Mouse (Mus musculus) megakaryocyte, embryonic 14.5 days (primary cell): Measurements from ENCODE around the gene Rnf152. TPM values are rescaled to one million over a fixed set of nuclear protein-coding genes. Genes with fewer than 3 reads are reported as not detected.

Source experiments
- H3K27me3 ChIP-seq: replicated peaks from 2 replicates; pipeline ENCODE3; 2012; ENCODE audit warnings: inconsistent platforms
- H3K36me3 ChIP-seq: replicated peaks from 2 replicates; pipeline ENCODE3; 2012; ENCODE audit warnings: low read length, inconsistent platforms, mixed read lengths
- H3K4me1 ChIP-seq: 2 replicates; pipeline ENCODE4 v1.6.1; 2012; ENCODE audit warnings: inconsistent platforms
- H3K4me3 ChIP-seq: replicated peaks from 2 replicates; pipeline ENCODE3; 2012; ENCODE audit warnings: moderate library complexity, mild to moderate bottlenecking, inconsistent platforms
- H3K9me3 ChIP-seq: 2 replicates; pipeline ENCODE4 v1.6.1; 2012; ENCODE audit warnings: inconsistent platforms
- FLI1 ChIP-seq: IDR thresholded peaks from 2 replicates; pipeline ENCODE4 v1.6.1; 2012; ENCODE audit warnings: low read length, inconsistent platforms, mixed read lengths
- GATA1 ChIP-seq: IDR thresholded peaks from 3 replicates; pipeline ENCODE4 v1.6.1; 2012; ENCODE audit warnings: mixed read lengths, low read length, inconsistent platforms, borderline replicate concordance
- polyA plus RNA-seq: library from polyadenylated mRNA; stranded (reverse); fragments of >175 nt; gene quantifications from 2 replicates; pipeline ENCODE4 v1.2.3, GENCODE M21; 2012; ENCODE audit warnings: low replicate concordance; ENCODE audit not compliant: insufficient read depth

Rnf152 gene
- polyA plus RNA-seq, 1 experiment, result not detected

DNA sequence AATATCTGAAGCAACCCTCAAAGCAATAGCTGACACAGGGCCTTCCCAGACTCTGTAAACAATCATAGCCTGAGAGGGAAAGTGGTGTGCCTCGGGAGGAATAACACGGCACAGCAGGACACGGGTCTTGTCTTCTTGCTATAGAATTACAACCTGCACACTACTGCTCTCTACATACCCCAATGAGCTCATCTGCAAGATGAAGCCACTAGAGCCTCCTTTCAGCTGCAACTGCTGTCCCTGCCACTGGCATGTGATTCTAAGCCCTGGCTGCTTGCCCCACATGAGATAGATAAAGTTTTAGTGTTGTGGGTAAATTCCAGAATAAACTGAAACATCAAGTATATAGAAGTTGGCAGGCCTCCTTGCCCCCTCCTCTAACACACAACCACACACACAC, 75.2 kb downstream of the Rnf152 start:
- H3K9me3 ChIP-seq, result peaks cover 7% of the 10 kb centered on the region
- no peak overlapping the region for H3K4me3 ChIP-seq
- no peak for TF ChIP-seq FLI1
- no peak for TF ChIP-seq GATA1
- no peaks in the 10 kb centered on the region for H3K27me3 ChIP-seq
- H3K36me3 ChIP-seq, result no peaks in the 10 kb centered on the region
- H3K4me1 ChIP-seq, result no peaks in the 10 kb centered on the region

DNA sequence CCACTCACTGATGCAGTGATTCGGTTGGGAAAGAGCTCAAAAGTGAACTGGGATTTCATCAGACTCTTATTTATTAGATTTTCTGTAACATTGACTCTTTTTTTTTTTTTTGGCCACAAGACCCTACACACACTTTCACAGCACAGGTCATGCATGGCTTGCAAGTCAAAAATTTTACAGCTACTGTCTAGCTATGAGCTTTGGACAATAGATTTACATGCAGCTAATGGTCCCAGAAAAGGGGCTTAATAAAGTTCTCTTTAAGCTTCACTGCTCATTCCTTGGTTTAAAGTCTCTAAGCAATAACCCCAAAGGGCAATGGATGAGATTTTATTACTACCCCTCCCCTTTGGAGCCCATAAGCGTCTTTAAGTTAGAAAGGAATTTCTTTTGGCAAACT, 76.3 kb downstream of the Rnf152 start:
- Histone ChIP-seq H3K36me3 (no peaks in the 10 kb centered on the region), H3K4me1 (no peaks in the 10 kb centered on the region), H3K4me3 (no peak overlapping the region), H3K27me3 (no peaks in the 10 kb centered on the region), H3K9me3 (peaks cover 7% of the 10 kb centered on the region)
- no peak for TF ChIP-seq FLI1
- no peak for TF ChIP-seq GATA1

DNA sequence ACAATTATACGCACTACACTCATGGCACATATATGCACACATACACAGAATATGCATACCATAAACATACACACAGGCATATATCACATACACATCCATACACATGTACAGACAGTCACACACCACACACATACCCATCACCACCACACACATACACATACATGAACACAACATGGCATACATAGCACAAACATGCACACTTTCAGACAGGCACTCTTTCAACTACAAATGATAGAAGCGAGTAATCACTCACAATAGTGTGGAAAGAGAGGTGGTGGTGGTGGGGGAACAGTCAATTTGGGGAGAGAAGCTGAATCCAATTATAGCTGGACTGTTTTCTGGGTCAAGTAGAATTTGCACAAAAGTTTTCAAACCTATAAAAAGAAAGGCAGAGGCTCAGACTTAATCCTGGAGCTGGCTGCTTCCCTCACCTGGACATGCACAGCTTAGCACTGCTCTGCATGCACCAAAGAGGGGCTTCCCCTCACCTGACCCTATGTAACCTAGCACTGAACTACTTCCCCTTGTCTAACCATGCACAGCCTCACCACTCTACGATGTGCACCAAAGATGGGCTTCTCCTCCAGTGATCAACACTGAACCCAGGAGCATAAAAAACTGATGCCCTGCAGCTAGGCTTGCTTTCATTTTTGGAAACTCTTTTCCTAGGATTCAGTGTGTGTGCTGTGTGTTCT, 81.9 kb downstream of the Rnf152 start:
- no peaks in the 10 kb centered on the region for H3K27me3 ChIP-seq
- H3K4me1 ChIP-seq, result no peaks in the 10 kb centered on the region
- no peaks in the 10 kb centered on the region; the same call in 1 of the 2 replicates for H3K9me3 ChIP-seq
- no peaks in the 10 kb centered on the region for H3K36me3 ChIP-seq
- TF ChIP-seq FLI1 (no peak), GATA1 (no peak)
- no peak overlapping the region for H3K4me3 ChIP-seq

DNA sequence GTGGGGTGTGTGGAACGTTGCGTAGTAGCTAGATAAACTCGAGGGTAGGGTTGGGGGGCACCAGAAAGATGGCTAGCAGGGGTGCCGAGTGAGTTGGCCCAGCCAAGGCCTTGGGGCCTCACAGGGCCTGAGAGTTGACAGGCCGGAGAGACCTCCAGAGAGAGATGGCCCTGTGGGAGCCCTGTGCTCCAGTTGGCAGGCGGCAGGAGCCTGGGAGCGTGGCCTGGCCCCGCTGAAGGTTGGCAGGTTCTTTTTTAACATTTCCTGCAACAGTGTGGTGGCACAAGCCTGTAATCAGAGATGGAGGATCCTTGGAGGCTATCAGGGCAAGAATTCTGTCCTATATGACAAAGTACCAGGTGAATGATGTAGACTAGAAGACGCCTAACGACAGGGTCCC, 85.4 kb downstream of the Rnf152 start:
- no peak for TF ChIP-seq GATA1
- no peak for TF ChIP-seq FLI1
- Histone ChIP-seq H3K4me3 (no peak overlapping the region), H3K9me3 (no peaks in the 10 kb centered on the region; the same call in 1 of the 2 replicates), H3K36me3 (no peaks in the 10 kb centered on the region), H3K27me3 (no peaks in the 10 kb centered on the region), H3K4me1 (no peaks in the 10 kb centered on the region)

DNA sequence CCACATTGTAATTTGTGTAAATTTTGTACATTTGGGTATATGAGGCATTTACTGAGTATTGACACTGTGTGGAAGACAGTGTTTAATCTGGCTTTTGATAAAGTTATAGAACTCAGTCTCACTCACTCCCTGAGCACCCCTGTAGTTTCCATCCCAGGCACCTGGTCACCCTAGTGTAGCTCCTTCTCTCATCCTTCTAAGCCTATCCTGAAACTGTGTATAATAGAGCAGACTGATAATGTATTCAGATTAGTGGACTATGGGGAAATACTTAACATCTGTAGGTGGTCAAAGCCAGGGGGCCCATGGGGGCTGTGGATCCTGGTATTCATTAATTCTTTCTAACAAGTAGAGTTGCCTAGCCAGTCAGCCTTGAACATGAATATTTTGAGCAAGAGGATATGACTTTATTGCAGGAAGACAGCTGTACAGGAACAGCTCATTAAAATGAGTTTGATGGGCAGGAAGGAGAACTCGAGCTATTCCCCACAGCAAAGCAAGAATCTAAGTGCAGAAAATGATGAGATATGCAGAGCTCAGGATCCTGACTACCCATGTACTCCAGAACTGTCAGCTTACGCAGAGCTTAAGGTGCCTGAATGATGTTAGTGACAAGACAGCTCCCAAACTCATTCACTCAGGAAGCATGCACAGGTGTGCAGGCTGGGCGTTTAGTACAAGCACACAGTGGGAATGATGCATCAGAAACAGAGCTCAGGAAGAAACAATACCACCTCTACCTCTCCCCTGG, 93.1 kb downstream of the Rnf152 start:
- no peaks in the 10 kb centered on the region for H3K9me3 ChIP-seq
- TF ChIP-seq GATA1, result no peak
- TF ChIP-seq FLI1, result no peak

DNA sequence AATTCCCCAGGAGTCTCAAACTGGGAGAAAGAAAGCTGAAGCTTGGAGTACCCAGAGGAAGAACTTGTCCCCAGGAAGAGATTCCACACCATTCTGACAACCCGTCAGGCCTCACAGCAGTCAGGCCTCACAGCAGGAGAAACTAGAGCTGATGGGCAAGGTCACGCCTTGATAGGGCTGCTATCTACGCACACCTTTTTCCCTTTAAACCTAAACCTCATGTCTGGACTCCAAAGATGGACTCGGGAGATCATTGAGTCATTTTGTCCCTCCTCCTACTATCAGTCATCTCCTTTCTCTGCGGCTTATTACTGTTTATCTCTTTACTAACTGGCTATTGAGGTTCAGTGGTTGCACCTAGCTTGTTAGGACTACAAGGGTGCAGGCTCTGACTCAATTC, 96.3 kb downstream of the Rnf152 start:
- H3K36me3 ChIP-seq, result no peaks in the 10 kb centered on the region
- no peak overlapping the region for H3K4me3 ChIP-seq
- no peaks in the 10 kb centered on the region for H3K4me1 ChIP-seq
- TF ChIP-seq FLI1 (no peak), GATA1 (no peak)
- no peaks in the 10 kb centered on the region for H3K27me3 ChIP-seq
- no peaks in the 10 kb centered on the region for H3K9me3 ChIP-seq

More for the DNA sequence above, 93.1 kb downstream of the Rnf152 start:
- Histone ChIP-seq H3K36me3 (no peaks in the 10 kb centered on the region), H3K27me3 (no peaks in the 10 kb centered on the region), H3K4me3 (no peak overlapping the region), H3K4me1 (no peaks in the 10 kb centered on the region)

DNA sequence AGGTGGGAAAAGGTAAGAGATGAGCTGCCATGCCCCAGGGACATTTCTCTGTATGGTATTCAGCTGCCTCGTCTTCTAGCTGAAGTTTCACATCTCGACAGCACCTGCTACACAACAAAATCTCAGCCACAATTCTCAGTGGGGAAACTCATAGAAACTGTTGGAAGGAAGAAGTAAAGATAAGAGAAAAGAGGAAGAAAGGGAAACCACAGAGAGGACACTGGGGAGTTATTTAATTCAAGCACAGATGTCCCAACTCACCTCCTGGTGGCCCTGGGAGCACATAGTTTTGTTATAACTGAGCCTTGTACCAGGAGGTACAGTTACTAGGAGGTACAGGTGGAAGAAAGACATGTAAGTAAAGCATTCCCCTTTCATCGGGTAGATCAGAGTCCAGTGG, 99.3 kb downstream of the Rnf152 start:
- H3K27me3 ChIP-seq, result no peaks in the 10 kb centered on the region
- no peaks in the 10 kb centered on the region for H3K9me3 ChIP-seq
- TF ChIP-seq FLI1, result no peak
- TF ChIP-seq GATA1, result no peak
- H3K4me3 ChIP-seq, result no peak overlapping the region
- no peaks in the 10 kb centered on the region for H3K36me3 ChIP-seq
- H3K4me1 ChIP-seq, result no peaks in the 10 kb centered on the region

DNA sequence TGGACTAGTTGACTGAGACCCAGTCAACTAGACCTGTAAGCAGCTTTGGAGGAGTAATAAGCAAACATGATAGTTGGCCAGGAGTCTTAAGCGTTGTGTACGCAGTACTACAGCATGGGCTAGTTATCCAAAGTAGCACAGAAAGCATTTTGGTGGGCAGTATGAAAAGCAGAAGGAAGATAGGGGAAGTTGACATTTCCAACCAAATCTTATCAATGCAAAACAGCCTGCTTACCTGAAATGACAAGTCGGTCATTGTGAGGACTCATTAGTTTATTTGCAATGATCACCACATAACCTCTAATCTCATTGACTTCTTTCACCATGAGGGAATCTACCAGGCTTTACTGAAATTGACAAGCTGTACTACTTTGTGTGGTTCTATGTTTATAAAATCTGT, 107.3 kb downstream of the Rnf152 start:
- H3K4me1 ChIP-seq, result no peaks in the 10 kb centered on the region
- H3K4me3 ChIP-seq, result no peak overlapping the region
- TF ChIP-seq GATA1 (no peak), FLI1 (no peak)
- H3K9me3 ChIP-seq, result 0 out of 2 replicates have a peak, but pooled peaks cover 6% of the 10 kb centered on the region
- H3K27me3 ChIP-seq, result no peaks in the 10 kb centered on the region
- H3K36me3 ChIP-seq, result no peaks in the 10 kb centered on the region

DNA sequence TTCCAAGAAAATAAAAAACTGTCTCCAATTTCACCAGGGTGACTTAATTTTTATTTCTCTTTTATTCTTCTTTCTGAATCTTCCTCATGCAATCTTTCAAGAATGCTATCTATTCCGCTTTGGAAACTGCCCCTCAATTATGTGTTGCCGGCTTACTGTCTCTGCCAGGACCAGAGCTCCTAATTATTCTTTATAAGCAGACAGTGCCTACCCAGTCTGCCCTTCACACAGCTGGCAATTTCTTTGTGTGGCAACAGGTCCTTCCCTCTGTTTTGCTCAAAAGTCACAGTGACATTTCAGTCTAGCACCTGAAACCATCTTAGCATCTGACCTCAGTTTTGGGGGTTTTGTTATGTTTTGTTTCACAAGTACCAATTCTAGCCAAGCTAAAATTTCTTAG, 109.9 kb downstream of the Rnf152 start:
- no peaks in the 10 kb centered on the region for H3K27me3 ChIP-seq
- H3K4me3 ChIP-seq, result no peak overlapping the region
- H3K4me1 ChIP-seq, result no peaks in the 10 kb centered on the region
- TF ChIP-seq GATA1 (no peak), FLI1 (no peak)
- 0 out of 2 replicates have a peak, but pooled peaks cover 6% of the 10 kb centered on the region for H3K9me3 ChIP-seq
- H3K36me3 ChIP-seq, result no peaks in the 10 kb centered on the region

DNA sequence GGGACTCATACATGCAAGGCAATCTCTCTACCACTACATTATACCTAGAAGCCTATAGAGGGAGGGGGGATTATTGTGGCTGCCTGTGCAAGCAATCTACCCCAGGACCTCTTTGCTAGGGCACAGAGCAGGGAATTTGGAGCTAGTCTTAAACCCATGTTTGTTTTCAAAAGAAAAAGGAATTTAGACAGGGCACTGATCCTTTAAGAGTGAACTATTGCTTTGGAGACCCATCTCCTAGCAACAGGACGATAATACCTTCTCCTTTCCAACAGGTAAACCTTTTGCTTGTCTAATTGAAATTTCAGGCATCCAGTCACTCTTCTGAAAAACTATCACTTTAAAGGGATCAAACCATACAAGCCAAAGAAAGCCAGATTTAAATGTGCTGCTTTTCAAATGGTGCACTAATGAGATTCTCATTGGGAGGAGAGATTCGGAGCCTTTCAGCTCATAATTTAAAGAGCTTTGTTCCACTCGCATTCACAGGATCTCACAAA, 110.4 kb downstream of the Rnf152 start:
- Histone ChIP-seq H3K4me1 (no peaks in the 10 kb centered on the region), H3K4me3 (no peak overlapping the region), H3K9me3 (0 out of 2 replicates have a peak, but pooled peaks cover 4% of the 10 kb centered on the region), H3K27me3 (no peaks in the 10 kb centered on the region), H3K36me3 (no peaks in the 10 kb centered on the region)
- no peak for TF ChIP-seq FLI1
- no peak for TF ChIP-seq GATA1
